Mouse (Mus musculus) gastrocnemius, postnatal 36 days (tissue): Measurements from ENCODE around the gene Ssh2. TPM values are rescaled to one million over a fixed set of nuclear protein-coding genes. Genes with fewer than 3 reads are reported as not detected.

ENCODE experiments used
- DNase-seq, 2 experiments: peaks; one replicate each; pipeline ENCODE4 v3.0.0; 2022
- intact Hi-C: fragments of 180-260 bp; cut with DNase I; formaldehyde crosslinking; loops from one replicate; pipeline ENCODE4 v1.15.1; 2025
- total RNA-seq, 2 experiments: library from RNA; stranded (reverse); gene quantifications; 2 replicates each; pipeline ENCODE4 v1.2.3; 2021

The Ssh2 gene
- total RNA-seq, 2 experiments from 2014 or later: 39.4 to 43.4 TPM

DNA sequence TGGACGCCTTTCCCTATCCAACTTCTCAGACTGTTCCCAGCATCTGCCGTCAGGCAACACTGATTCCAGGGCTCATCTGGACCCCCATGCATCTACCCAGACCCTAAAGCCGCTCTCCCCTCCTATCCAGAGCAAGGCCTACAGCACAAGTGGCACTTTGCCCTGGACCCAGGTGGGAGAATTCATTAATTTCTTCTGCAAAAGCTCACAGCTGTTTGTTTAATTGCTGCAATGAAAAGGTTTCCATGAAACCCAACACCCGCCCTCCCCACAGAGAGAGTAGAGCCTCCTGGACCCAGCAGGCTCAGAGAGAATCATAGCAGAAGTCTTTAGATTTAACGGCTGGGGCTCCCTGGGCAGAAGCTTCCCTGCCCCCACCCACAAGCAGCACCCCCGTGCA lies 269.1 kb downstream of the Ssh2 start:
- no peak for DNase-seq
- intact Hi-C loops: no loop called here

DNA sequence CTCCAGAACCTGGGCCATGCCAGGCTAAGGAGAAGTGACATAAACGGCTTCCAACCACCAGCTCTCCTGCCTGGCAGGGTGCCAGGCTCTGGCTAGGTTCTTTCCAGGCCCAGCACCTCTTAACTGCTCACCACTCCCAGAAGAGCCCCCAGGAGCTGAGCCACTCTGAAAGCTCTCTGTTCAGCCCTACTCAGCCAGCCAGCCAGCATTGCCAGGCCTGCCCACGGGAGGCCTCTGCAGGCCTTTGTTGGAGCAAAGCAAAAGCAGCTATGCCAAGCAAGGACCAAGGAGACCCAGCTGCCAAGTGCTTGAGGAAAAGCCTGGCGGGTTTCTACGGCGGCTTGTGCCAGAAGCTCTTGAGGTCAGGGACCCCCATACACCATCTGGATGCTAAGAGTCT lies 270.7 kb downstream of the Ssh2 start:
- intact Hi-C loops: no loop called here
- no peak for DNase-seq

DNA sequence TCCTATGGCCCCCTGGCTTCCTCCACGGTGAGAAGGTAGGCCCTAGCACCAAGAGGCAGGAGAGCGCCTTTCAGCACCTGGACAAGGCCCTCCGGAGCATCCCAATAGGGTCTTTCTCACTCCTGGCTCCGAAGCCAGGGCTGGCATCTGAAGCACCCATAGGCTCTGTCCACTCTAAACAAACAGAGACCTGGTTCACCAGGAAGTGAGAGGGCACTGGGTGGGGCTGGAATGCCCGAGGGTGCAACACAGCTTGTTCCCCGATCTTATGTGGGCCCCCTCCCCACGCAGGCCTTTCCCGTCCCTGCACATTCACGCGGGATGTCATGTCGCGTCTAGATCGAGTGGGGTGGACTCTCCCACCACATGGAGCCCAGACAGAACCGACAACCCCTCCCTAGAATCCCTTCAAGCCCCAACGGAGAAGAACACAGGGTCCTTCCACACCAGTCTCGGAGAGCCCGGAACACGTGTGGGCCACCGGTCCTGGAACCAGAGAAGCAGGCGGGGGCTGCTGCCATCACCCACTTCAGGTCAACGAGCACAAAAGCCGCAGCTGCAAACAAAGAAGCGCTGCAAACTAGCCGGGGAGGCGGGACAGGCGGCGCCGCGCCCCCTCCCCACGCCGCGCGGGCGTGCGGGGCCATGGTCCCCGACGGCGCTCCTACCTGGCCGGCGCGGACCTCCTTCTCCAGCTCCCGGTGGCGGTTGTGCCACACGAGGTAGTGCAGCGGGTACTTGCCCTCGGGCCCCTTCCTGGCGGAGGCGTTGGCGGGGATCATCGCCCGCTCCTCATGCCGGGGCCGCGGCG lies 272.9 kb downstream of the Ssh2 start:
- intact Hi-C loops: no loop called here
- no peak for DNase-seq

DNA sequence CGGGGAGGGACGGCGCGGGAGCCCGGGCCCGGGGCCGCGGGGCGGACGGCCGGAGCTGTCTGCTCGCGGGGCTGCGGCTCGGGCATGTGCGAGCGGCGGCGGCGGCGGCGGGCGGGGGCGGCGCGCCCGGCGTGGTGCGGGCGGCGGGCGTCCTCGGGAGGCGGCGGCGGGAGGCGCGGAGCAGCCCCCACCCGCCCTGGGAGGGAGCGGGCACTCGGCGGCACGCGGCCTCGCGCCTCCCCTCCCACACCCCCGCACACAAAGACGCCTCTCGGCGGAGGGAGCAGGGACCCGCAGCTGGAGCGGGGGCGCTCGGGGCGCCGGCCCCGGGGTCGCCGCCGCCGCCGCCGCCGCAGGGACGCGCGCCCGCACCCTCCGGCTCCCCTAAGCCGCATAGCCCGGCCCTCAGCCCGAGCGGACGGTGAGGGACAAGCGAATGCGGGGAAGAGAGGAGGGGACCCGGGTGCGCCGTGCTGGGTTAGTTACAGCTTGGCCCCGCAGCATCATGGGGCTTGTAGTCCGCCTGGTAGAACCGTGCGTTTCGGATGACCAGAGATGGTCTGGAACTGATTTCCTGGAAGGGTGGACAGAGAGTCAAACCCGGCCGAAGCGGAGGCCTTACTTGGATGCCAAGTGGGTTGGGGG lies 273.6 kb downstream of the Ssh2 start, which contains the start of gene Ankrd13b:
TSS of gene Ankrd13b (minus strand) at position 88 of the 645 bp plus-strand sequence.
- intact Hi-C loops: loop anchor here (2.0 to 5.0 kb wide), 2 partner anchors 23 to 138 kb away; no protein-coding TSS in a partner anchor
- peak in 1 of 2 experiments; percentile 65 for DNase-seq

DNA sequence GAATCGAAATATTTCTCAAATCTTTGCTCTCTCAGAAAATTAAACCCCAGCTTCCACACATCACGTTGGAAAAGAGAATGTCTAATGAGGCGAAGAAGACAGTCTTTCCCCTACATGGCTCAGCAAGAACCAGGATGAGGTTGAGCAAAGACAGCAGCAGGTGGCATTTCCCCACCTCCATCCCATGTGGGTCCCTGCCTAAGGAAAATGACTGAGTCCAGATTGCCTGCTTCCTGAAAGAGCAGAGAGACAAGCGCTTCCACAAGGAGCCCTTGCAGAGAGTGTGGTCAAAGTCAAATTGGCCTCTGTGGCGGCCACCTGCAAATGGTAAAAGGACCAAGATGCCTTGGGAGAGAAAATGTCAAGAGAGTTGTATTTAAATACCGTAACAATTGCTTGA lies 274.4 kb downstream of the Ssh2 start:
- intact Hi-C loops: loop anchor here (2.0 to 5.0 kb wide), 2 partner anchors 22 to 137 kb away; no protein-coding TSS in a partner anchor
- DNase-seq: no peak

DNA sequence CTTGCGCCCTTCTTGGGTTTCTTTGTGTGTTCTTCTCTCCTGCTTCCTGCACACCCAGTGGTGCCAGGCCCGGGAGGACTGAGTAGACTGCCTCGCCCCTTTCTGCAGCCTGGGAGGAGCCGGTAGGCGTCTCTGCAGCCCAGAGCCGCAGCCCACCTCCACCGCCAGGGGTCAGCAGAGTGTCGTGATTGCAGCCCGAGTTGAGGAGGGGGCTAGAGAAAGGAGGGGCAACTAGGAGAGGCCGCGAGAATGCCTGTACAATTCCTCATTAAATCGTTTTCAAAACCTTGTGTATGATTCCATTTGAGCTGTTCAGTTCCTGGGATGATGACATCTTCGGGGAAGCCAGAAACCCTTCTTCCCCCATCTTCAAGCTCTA lies 275.0 kb downstream of the Ssh2 start:
- peak; percentile 76 to 87 for DNase-seq
- intact Hi-C loops: loop anchor here (1.0 to 5.0 kb wide), 3 partner anchors 9 to 136 kb away; no protein-coding TSS in a partner anchor

DNA sequence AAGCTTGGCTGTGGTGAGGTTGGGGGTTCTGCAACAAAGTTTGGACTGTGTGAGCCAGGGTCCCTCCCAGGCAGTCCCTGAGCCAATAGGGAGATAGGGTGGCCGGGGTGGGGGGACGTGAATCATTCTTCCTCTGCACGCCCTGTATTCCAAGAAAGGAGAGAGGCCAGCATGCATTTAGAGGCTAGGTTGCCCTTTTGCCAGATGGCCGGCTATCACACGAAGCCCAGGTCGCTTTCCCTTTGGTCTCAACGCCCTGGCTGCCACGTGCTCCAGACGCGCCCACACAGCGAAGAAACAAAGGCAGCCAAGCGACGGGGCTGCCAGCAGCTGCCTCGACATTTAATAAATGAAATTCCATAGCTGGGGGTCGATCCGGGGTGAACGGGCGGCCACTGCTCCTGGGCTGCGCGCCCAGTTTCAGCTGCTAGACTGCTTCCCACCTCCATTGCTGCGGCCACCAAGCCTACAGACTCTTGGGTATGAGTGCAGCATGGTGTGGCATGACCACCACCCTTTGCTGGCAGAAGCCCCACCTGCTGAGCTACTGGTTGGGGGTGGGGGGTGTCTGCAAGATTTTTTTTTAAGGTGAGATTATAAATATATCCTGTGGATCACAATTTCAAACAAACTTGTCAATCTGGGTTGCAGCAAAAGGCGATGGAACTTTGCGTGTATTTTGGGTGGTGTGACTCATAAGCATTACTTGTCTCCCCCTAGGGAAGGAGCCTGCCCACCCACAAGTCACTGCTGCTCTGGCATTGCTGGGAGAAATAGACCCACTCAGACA lies 275.6 kb downstream of the Ssh2 start:
- intact Hi-C loops: loop anchor here (1.0 to 5.0 kb wide), 3 partner anchors 9 to 136 kb away; no protein-coding TSS in a partner anchor

DNA sequence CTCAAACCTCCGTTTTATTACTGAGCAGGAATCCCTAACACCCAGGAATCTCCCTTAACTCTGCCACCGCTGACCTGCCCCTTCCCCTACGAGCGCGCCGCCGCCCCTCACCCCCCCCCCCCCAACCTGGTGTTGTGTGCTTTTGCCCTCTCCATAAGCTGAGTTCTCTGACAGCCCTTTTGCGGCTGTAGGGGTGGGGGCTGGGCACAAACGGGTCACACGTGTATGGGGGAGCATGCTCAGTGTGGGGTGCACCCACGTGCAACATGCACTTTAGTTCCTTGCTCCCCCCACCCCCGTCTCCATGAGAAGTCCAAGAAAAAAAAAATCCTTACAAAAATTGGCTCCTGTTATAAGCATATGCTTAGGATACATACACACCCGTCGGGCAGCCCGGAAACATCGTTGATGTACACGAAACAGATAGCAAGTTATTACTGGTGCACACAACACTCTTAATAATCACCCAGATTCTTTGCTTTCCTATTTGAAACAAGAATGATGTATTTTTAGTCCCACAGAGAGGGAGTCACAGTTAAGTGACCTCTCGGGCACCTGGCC lies 276.3 kb downstream of the Ssh2 start:
- no peak for DNase-seq
- intact Hi-C loops: loop anchor here (5.0 kb wide), 1 partner anchor 135 kb away; no protein-coding TSS in a partner anchor

More for the DNA sequence above, 275.6 kb downstream of the Ssh2 start:
- peak in 1 of 2 experiments; percentile 62 for DNase-seq

DNA sequence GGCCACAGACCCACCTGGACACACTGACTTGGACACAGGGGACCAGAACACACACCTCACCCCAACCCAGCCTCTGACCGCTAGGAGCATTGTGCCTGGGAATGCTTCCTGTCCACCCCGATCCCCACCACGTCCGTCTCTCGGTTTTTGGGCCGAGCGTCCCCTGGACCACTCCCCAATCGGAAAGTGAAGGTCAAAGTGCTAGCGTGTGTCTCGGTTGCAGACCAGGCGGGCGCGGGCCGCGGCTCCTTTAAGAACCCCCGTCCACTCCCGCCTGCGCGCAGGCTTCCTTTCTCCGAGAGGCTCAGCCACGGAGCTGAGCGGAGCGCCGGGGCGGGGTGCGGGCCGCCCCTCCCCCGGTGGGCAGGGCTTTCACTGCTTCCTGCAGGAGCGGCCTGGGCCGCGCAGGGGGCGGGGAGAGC lies 276.8 kb downstream of the Ssh2 start:
- peak; percentile 87 to 92 for DNase-seq
- intact Hi-C loops: loop anchor here (5.0 kb wide), 1 partner anchor 134 kb away; no protein-coding TSS in a partner anchor

DNA sequence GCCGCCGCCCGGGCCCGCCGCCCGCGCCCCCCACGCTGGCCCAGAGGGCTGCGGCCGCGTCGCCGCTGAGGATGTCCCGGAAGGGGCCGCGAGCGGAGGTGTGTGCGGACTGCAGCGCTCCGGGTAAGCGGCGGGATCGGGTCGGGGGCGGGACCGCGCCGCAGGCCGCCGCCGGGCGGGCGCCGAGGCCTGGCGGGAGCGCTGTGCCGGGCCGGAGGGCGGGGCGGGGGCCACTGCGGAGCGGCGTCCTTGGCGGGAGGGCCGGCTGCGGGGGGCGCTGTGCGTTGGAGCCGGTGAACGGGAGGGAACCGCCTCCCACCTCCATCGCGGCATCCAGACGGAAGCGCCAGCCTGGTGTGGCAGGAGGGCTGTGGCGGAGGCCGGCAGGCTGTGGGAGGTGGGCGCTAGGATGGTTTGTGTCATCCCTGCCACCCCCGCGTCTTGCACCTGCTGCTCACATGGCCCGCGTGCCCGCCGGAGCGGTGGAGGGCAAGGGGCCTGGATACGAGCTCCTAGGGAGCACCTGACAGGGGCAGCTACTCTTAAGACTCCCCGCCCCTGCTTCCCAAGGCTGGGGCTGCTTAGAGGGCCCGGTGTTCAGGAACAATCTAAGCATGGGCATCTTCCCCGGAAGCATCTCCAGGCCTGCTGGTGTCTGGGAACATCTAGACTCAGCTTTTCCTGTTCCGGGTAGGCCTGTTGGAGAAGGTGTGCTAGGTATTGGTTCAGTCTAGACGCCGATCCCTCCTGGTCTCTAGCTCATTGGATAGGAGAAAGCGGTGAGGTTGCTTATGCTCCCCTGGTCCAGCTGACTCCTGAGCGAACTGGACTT lies 277.6 kb downstream of the Ssh2 start, which contains the start of gene Git1:
TSS of gene Git1 (plus strand) at position 51 of the 832 bp plus-strand sequence.
- intact Hi-C loops: loop anchor here (5.0 kb wide), 1 partner anchor 134 kb away; no protein-coding TSS in a partner anchor
- DNase-seq: no peak

DNA sequence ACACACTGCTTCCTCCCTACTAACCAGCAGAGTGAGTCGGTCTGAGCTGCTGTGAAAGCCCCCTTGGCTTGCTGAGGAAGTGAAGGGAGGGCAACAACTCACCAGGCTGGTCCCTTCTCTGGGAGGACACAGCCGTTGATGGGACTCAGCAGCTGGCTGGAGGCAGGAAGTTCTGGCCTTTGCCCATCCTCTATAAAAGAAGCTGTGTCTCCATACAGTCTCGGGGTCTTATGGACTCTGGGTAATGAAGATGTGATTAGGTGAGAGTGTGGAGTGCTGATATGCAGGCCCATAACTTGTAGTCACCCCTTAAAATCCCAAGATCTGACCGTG lies 278.2 kb downstream of the Ssh2 start:
- intact Hi-C loops: loop anchor here (5.0 kb wide), 1 partner anchor 133 kb away; no protein-coding TSS in a partner anchor
- no peak for DNase-seq

DNA sequence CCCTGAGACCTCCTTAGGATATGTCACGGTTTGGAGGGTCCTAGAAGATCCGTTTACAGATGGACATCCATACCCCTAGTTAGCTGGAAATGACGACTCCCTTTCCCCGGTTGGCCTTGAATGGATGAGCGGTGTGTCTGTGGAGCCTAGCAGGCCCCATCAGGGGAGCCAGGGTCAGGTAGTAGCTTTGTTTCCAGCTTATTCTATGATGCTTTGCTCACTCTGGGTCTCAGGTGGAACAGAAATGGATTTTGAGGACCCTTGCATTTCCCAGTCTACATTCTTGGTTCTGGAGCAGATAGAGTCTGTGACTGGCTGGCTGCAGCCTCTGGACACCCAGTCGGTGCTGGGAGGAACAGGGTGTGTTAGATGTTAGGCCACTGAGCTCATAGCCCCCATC lies 278.7 kb downstream of the Ssh2 start:
- intact Hi-C loops: loop anchor here (5.0 kb wide), 1 partner anchor 133 kb away; no protein-coding TSS in a partner anchor
- DNase-seq: no peak

DNA sequence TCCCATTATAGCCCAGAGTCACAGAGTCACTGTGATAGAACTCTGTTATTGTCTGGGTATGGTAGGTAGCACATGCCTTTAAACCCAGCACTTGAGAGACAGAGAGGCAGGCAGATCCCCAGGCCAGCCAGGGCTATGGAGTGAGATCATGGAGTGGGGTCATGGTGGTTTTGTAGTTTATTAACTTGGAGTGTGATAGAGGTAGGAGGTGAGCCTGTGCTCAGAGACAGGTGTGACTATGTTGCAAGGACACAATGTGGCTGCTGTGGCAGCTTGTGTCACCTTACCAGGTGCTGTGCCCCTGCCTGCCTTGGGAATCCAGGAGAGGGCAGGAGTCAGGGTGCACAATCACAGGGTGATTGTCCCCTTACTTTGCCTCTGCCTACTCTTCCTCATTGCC lies 279.4 kb downstream of the Ssh2 start:
- intact Hi-C loops: no loop called here
- DNase-seq: no peak

DNA sequence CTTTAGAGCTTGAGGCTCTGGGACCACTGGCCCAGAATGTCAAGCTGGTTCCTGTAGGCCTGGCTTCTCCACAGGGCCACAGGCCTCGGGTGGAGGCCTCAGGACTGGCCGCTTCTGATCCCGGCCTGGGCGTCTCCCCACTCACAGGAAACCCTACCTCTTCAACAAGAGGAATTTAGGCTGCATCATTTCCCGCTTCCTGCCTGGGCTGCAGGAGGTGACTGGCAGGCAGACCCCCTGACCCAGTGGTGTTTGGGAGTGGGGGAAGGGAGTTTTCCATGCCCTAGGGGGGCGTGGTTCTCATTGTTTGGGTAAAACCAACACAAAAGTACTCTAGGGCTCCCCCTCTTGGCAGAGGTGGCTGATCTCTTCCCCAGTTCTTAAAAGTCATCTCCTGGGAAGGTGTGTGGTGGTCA lies 281.3 kb downstream of the Ssh2 start:
- no peak for DNase-seq
- intact Hi-C loops: no loop called here

DNA sequence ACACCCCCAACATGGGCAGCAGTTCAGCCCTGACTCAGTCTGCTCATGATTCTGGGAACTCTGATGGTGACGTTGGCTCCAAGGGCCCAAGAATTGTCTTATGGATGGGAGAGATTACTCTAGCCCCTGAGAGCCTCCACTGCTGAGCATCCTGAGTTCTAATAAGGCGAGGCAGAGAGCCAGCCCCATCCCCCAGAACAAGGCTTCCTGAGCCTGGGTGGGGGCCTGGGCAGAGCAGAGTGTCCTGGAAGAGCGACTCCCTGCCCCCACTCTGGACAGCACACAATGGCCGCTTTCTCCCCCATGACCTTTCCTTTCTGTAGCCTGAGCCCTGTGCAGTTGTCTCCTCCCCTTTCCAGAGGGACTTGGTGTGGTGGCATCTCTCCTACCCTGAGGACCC lies 281.8 kb downstream of the Ssh2 start:
- intact Hi-C loops: no loop called here
- no peak for DNase-seq

DNA sequence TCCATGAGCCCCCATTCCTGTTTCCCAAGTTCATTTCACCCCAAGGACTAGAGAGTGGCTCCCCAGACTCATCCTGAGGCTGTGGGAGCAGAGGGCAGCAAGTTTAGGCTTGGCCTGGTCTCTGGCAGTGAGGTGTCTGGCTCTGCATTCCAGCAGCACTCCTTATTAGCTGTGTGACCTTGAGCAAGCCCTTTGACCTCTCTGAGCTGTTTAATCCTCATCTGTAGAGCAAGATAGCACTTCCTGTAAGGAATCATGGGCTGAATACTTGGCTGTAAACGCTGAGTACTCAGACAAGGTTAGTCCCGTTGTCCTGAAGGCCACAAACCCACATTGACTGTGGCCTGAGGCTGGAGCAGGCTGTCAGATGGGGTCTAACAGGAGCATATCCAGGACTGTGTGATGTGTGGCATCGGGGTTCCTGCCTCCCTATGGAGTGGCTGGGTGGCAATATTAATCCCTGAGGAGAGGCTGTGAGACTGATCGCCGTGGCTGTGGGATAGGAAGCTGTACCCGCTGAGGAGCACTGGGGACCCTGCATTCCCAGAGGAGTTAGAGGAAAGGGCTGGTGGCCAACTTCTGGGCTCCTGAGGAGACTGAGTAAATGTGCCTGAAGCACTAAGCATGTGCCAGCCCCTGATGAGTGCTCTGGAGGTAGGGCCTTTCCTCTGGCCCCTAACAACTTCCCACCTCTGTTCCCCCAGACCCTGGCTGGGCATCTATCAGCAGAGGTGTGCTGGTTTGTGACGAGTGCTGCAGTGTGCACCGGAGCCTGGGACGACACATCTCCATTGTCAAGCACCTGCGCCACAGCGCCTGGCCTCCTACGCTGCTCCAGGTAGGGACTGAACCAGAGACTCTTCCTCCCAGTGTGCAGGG lies 282.4 kb downstream of the Ssh2 start:
- intact Hi-C loops: no loop called here
- DNase-seq: no peak

DNA sequence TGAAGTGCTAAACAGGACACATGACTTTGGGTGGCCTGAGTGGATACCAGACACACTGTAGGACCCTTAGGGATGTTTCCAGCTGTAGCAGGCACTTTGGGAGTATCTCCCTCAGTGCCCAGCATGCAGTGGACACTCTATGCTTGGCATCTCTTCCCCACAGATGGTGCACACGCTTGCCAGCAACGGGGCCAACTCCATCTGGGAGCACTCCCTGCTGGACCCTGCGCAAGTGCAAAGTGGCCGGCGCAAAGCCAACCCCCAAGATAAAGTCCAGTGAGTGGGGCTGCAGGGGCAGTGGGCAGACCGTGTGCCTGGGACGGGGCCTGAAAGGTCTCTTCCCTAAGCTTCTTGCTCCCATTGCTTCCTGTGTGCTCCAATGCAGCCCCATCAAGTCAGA lies 283.3 kb downstream of the Ssh2 start:
- intact Hi-C loops: no loop called here
- no peak for DNase-seq
